Mouse (Mus musculus) urinary bladder, postnatal 14 days (tissue): ENCODE data around the gene Pigo.
A peak's percentile ranks its signal among the peaks of the same experiment; 100 is the strongest.
"Not testable (repeated sequence)": the region's sequence is repeated elsewhere in the genome, so short reads cannot be mapped to it uniquely, and the experiment has no call there.

Experiments
- DNase-seq: peaks from one replicate; pipeline ENCODE4 v3.0.0; 2021; ENCODE audit warnings: low spot score

Pigo gene

DNA sequence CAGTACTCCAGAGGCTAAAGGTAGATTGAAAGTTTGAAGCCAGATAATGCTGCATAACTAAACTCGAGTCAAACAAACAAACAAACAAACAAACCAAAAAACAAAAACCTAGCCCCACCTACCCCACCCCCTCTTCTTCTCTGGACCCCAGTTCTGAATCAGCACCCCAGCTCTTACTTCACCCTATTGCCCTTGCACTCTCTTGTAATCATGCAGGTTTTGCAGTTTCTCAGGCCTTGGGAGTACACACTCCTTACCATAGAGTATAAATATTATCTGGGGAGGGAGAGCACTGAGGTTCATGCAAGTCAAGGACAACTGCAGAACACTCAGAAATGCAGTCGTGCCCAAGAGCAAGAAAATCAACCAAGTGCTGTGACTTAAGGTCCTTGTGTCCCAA is 24.3 kb downstream of the Pigo start:
- no peak for DNase-seq

DNA sequence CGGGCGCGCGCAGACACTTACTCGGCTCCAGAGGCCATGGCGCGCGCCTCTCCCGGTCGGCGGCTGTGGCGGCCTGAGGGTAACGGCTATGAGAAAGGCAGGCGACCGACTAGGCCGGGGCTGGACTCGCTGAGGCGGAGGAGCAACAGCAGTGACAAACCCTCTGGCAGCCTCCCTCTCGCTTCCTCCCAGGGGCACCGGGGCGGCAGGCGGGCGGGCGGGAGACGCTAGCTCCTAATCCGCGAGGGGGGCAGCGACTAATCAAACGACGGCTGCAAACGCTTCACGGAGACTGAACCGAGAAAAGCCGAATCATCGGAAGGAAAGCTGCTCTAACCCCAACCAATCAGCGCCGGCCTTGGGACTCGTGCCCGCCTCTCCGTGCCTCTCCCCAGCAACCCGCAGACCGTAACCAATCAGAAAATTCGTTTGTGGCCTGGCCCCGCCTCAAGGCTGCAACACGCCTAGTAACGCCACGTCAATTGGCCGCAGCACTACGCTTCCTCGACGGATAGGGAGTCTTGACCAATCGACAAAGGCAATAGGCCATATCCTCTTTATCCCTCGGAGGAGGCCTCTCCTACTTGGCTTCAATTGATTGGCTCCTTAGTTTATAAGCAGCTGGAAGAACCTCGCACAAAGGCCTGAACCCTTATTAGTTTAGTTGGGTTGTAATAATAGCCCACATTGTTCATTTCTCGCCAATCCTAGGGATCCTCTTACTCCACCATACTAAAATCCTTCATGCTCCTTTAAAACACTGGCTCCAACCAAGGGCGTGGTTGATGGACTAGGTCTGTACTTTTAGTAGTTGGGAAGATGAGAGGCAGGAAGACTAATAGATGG is 25.3 kb downstream of the Pigo start, which contains the start of gene Vcp:
Gene Vcp, minus strand, starts transcription at position 367 of the 846 bp plus-strand sequence.
- peak; percentile 99 for DNase-seq

DNA sequence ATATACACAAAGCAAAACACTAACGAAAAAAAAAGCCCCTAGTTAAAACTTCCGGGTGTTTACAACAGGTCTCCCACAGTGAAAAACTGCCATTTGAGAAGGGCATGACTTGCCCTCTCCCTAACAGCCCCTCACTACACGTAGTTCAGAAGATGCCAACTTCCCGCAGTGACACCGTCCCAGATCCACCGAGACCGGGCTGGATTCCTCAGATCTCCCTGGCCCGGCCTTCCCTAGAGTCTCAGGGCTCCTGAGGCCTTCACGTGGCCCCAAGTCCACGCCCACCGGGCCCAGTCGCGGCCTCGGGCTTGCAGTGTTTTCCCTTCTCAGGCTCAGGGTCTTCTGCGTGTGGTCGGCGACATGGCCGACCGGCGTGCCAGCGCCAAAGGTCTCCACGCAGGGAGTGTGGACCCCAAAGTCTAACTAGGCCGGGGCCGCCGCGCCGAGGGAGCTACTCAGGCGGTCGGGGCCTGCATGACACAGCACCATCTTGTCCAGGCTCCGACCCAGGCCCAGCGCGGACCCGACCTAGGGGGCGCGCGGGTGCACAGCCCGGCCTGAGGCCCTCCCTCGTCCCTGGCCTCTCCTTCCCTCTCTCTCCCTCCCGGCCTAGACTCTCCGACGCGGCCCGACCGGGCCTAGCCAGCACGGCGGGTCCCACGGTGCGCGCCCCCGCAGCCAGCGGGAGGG is 26.0 kb downstream of the Pigo start:
- DNase-seq = peak; percentile 77

DNA sequence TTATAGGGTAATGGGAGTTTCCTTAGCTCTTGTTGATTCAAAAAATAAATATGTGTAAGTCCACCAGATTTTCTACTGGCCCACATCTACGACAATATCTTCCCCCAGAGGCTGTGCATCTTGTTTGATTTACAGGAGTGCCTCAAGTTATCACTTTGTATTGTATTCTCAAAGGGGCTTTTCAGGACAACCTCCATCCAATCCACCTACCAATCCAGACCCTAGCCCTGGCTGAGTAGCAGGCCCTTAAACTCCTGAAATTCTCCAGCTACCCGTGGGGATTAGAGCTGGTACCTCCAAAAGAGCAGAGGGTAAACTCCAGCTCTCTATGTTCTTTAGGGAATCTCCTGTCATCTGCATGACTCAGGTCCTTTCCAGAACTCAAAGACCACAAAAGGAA is 27.6 kb downstream of the Pigo start:
- no peak for DNase-seq

DNA sequence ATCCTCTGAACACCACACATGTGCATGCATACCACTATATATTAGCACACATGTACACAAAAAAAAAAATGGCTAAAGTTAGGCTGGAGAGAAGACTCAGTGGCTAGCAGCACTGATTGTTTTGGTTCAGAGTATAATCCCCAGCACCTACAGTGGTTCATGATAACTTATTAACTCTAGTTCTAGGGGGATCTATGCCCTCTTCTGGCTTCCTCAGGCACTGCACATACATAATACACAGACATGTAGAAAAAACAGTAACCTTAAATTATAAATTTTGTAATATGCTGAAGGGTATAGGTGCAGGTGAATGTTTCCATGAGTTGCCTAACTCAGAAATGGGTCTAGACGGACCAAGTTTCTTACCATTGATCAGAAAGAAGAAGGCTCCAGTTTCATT is 37.3 kb downstream of the Pigo start:
- DNase-seq = no peak

DNA sequence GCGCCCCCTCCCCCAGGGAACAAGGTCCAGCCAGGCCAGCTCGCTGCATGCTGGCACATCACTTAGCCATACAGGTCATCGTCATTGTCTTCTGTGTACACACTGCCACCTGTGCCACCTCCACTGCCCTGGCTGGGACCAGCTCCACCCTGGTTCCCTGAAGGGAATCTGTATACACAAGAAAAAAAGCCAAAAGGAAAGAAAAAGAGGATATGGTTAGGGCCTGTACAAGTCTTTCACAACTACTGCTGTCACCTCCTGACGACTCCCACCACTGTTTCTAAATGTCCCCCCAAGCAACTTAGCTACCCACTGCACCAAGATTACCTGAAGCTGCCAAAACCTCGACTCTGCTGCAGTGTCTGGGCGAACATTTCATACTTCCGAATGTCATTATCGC is 45.2 kb downstream of the Pigo start:
- not testable (repeated sequence) for DNase-seq

DNA sequence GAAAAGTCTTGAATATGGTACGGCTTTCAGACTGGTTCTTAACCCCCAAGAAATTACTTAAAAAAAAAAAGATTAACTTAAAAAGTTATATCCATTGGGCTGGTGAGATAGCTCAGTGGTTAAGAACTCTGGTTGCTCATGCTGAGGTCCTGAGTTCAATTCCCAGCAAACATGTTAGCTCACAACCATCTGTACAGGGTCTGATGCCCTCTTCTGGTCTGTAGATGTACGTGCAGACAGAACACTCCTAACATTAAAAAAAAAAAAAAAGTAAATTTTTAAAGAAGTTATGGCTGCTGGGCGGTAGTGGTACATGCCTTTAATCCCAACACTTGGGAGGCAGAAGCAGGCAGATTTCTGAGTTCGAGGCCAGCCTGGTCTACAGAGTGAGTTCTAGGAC is 47.6 kb downstream of the Pigo start:
- DNase-seq = no peak

DNA sequence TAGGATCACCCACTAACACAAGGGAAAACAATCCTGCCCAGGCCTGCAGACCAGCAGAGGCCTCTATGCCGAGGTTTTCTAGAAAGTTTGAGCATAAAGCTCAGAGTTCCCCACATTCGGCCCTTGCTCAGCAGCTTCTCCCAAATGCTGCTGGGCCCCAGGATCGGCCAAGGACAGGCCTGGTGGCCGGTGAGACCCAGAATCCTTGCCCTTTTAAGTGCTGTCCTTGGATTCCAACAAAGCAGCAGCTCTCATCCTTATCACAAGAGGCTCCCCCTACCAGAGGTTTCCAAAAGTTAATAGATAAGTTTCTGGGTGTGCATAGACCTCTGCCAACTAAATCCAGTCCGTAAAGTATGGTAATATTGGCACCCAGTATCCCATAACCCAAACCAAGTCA is 51.8 kb downstream of the Pigo start:
- no peak for DNase-seq

DNA sequence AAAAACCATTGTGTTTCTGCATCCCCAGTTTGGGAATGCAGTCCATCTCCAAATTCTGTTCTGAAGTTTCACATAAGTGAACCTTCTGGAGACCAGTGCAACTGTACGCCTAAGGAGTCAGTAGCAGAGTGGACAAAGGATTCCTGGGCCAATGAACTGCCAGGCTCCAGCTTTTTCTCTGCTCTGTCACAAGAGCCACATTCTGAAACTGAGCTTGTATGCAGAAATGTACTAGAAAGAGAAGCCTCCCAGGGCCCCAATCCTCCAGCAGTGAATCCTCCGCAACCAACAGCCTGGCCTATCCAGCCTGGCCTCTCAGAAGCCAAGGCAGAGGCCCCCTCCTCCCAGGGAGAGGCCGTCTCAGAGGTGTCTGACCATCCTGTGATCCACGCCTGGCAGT is 52.7 kb downstream of the Pigo start:
- no peak for DNase-seq

DNA sequence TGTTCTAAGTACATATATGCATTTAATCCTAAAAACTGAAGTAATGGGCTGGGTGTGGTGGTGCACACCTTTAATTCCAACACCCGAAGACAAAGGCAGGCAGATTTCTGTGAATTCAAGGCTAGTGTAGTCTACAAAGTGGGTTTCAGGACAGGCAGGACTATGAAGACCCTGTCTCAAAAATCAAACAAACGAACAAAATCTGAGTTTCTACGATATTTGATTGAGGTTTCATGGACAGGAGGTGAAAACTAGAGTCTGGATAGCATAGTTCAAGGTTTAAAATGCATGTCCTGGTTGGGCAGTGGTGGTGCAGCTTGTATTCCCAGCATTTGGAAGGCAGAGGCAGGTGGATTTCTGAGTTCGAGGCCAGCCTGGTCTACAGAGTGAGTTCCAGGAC is 56.3 kb downstream of the Pigo start, which contains the start of gene 1700022I11Rik:
Gene 1700022I11Rik, plus strand, starts transcription at position 301 of the 400 bp plus-strand sequence.
- no peak for DNase-seq
